ENCODE assay signal across 8 mouse cellular contexts in the genomic region with DNA sequence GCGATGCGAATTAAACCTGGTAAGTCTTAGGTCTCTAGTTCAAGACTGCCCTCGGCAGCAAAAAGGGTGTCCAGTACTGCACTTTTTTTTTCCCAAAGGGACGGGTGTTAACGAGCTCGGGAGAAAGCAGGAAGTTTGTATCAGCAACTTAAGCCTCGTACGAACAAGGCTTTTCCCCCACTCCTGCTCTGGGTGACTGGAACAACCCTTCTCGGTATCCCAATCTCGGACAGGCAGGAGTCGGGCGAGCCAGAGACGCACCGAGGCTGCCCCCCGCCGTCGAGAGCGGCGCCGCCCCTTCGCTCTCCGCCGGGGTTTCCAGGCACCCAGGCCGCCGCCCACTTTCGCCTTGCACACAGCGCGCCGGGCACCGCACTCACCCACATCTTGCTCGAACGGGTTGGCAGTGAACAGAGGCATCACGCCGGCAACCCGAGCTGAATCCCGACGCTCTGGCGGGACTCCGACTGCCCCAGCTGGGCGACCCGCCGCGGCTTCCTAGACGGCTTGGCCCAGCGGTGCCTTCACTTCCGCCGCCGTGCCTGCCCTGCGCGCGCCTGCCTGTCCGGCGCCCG. TPM values are rescaled to one million over a fixed set of nuclear protein-coding genes. Genes with fewer than 3 reads are reported as not detected.
DNase-seq lines count a peak whose midpoint lies in the region; ATAC-seq and TF ChIP-seq lines count a peak whose summit lies in the region.

No protein-coding gene starts in this region.

- peak overlapping the region; percentile 98 for H3K27ac ChIP-seq in kidney, embryonic 15.5 days
- H3K27ac ChIP-seq in ES-E14 (ENCODE audit: insufficient read depth, low read depth, low read length, poor library complexity, severe bottlenecking), result peak overlapping the region; percentile 88; the same call in 1 of the 2 replicates
- H3K27ac ChIP-seq in limb, embryonic 13.5 days, result peak overlapping the region; percentile 94
- H3K27ac ChIP-seq in midbrain, embryonic 16.5 days (ENCODE audit: low read length), result peak overlapping the region; percentile 96

- H3K4me2 ChIP-seq in kidney, embryonic 15.5 days, result peak overlapping the region; percentile 71
- H3K4me2 ChIP-seq in limb, embryonic 13.5 days (replicated peaks), result peak overlapping the region; percentile 66
- peak overlapping the region; percentile 71 for H3K4me2 ChIP-seq in midbrain, embryonic 16.5 days (ENCODE audit: low read length)

- WGBS in kidney, embryonic 15.5 days, result under 1% methylated on average over 52 of the region's 54 CpGs
- WGBS in limb, embryonic 13.5 days, result under 1% methylated on average over 54 of the region's 54 CpGs
- under 1% methylated on average over 52 of the region's 54 CpGs for WGBS in midbrain, embryonic 16.5 days

- no peaks in the 10 kb centered on the region for H3K27me3 ChIP-seq in kidney, embryonic 15.5 days
- no peaks in the 10 kb centered on the region for H3K27me3 ChIP-seq in limb, embryonic 13.5 days
- no peaks in the 10 kb centered on the region for H3K27me3 ChIP-seq in midbrain, embryonic 16.5 days (ENCODE audit: control insufficient read depth, insufficient read depth, low read depth, low read length)

- H3K4me3 ChIP-seq in kidney, embryonic 15.5 days (replicated peaks), result peak overlapping the region; percentile 95
- H3K4me3 ChIP-seq in ES-E14 (ENCODE audit: insufficient read depth in 1 of 2, low read depth in 1 of 2, low read length in 2 of 2, poor library complexity in 1 of 2, severe bottlenecking in 1 of 2), result peak overlapping the region; percentile 77 to 84
- peak overlapping the region; percentile 82 for H3K4me3 ChIP-seq in limb, embryonic 13.5 days
- peak overlapping the region; percentile 81 for H3K4me3 ChIP-seq in midbrain, embryonic 16.5 days (ENCODE audit: low read depth, low read length)

- in situ Hi-C loops in ES-E14 (cut with MboI; ENCODE audit: low sequenced_read_pairs in 2 of 2, unreplicated experiment in 2 of 2), result no loop called here

- DNase-seq in kidney, adult 9 months, result no peak
- peak; percentile 36 for DNase-seq in ES-E14 (ENCODE audit: low read depth, low spot score)
- peak; percentile 86 for DNase-seq in embryo, embryonic 10.5 days (ENCODE audit: low spot score)
- peak; percentile 65 to 85 for DNase-seq in gastrocnemius, postnatal 4 days (ENCODE audit: low spot score in 2 of 2)
- no peak for DNase-seq in spleen, adult 18-20 months

- H3K9me3 ChIP-seq in kidney, embryonic 15.5 days (replicated peaks), result no peaks in the 10 kb centered on the region
- no peaks in the 10 kb centered on the region for H3K9me3 ChIP-seq in ES-E14 (ENCODE audit: control insufficient read depth, insufficient read depth, low read depth, low read length)
- no peaks in the 10 kb centered on the region for H3K9me3 ChIP-seq in limb, embryonic 13.5 days
- no peaks in the 10 kb centered on the region for H3K9me3 ChIP-seq in midbrain, embryonic 16.5 days (replicated peaks; ENCODE audit: control insufficient read depth, low read length, poor library complexity, severe bottlenecking)

- peak overlapping the region; percentile 86 for H3K9ac ChIP-seq in kidney, embryonic 15.5 days
- peak overlapping the region; percentile 96 for H3K9ac ChIP-seq in ES-E14 (ENCODE audit: insufficient read depth, low read depth, low read length, poor library complexity, severe bottlenecking)
- H3K9ac ChIP-seq in limb, embryonic 13.5 days, result peak overlapping the region; percentile 86
- peak overlapping the region; percentile 77 for H3K9ac ChIP-seq in midbrain, embryonic 16.5 days (ENCODE audit: low read depth, low read length)

- peak; percentile 94 for ATAC-seq in kidney, embryonic 15.5 days (replicated peaks; ENCODE audit: low FRiP score)
- peak; percentile 93 for ATAC-seq in limb, embryonic 13.5 days (ENCODE audit: low FRiP score, low read depth)
- peak; percentile 95 for ATAC-seq in midbrain, embryonic 16.5 days

- peaks cover 11% of the 10 kb centered on the region for H3K36me3 ChIP-seq in kidney, embryonic 15.5 days
- no peaks in the 10 kb centered on the region for H3K36me3 ChIP-seq in ES-E14 (ENCODE audit: control insufficient read depth, insufficient read depth, low read length, poor library complexity, severe bottlenecking)
- no peaks in the 10 kb centered on the region for H3K36me3 ChIP-seq in limb, embryonic 13.5 days
- no peaks in the 10 kb centered on the region for H3K36me3 ChIP-seq in midbrain, embryonic 16.5 days (ENCODE audit: control insufficient read depth, insufficient read depth, low read length)

- H3K4me1 ChIP-seq in kidney, embryonic 15.5 days, result peaks cover 7% of the 10 kb centered on the region
- peaks cover 0 to 2% of the 10 kb centered on the region in 2 experiments; a peak in 2 of 4 replicates for H3K4me1 ChIP-seq in ES-E14 (ENCODE audit: control insufficient read depth in 2 of 2, insufficient read depth in 2 of 2, low read length in 2 of 2, poor library complexity in 1 of 2)
- peaks cover 4% of the 10 kb centered on the region; the same call in 1 of the 2 replicates for H3K4me1 ChIP-seq in limb, embryonic 13.5 days
- peaks cover 5% of the 10 kb centered on the region; the same call in 1 of the 2 replicates for H3K4me1 ChIP-seq in midbrain, embryonic 16.5 days (ENCODE audit: control insufficient read depth, insufficient read depth, low read length)

TF ChIP-seq in ES-E14, 5 proteins besides CTCF, POLR2A, EP300 and RAD21:
- no peak for TF ChIP-seq HCFC1 (IDR thresholded peaks at IDR 0.05; ENCODE audit: borderline replicate concordance, insufficient read depth, low read length)
- no peak for TF ChIP-seq MAFK (IDR thresholded peaks at IDR 0.05; ENCODE audit: insufficient read depth, low read depth, low read length)
- TF ChIP-seq CHD2 (IDR thresholded peaks at IDR 0.05; ENCODE audit: low read depth, low read length), result no peak
- TF ChIP-seq ZNF384 (IDR thresholded peaks at IDR 0.05; ENCODE audit: low read depth, low read length), result no peak
- no peak for TF ChIP-seq ZC3H11A (IDR thresholded peaks at IDR 0.05; ENCODE audit: borderline replicate concordance, low read depth, low read length)
TF ChIP-seq in ES-E14: peak in this region for 0.

RNA-seq across cellular contexts. Expression of a gene that starts 0.3 kb away (rescaled TPM):
- 34.9 and 37.5 TPM in 2 replicates for polyA plus RNA-seq in kidney, embryonic 15.5 days (2015; fragmentation: Nextera tagmentation; extraction: Ambion mirVana)
- total RNA-seq in ES-E14 (2012; rRNA removed), result 24.5 and 26.9 TPM in 2 replicates
- total RNA-seq in gastrocnemius, postnatal 4 days (2021), result 10 to 100 TPM; 35.1 to 39.2 TPM
- 32.3 and 32.4 TPM in 2 replicates for polyA plus RNA-seq in limb, embryonic 13.5 days (2015; fragmentation: Nextera tagmentation; extraction: Ambion mirVana)
- polyA plus RNA-seq in midbrain, embryonic 16.5 days (2015; fragmentation: Nextera tagmentation; extraction: Ambion mirVana), result 41.1 and 45.3 TPM in 2 replicates

Comparison
In these comparisons a context has a peak if more than half of its experiments do, and no peak if none do; other contexts are left out.
1. DNase-seq: peak in ES-E14 (single experiment), embryo, embryonic 10.5 days (single experiment) and gastrocnemius, postnatal 4 days (2 of 2); none in kidney, adult 9 months (single experiment) and spleen, adult 18-20 months (0 of 2).
2. Peak in every context shown above with its lines, with median percentiles within 50 percentile points of each other: ATAC-seq, H3K27ac ChIP-seq, H3K4me2 ChIP-seq, H3K4me3 ChIP-seq and H3K9ac ChIP-seq.